Mouse (Mus musculus): Measurements from ENCODE around the gene Tmem126b.

GRCm38 (mm10) chr7:90476313-90477245, 778 bp upstream of the Tmem126b start, which contains the start of gene Dlg2:
- TF ChIP-seq CTCF (IDR thresholded peaks at IDR 0.05; ENCODE audit: control insufficient read depth, insufficient read depth, low read length) (no peak), POLR2A (IDR thresholded peaks at IDR 0.05; ENCODE audit: borderline replicate concordance, control insufficient read depth, low read depth, low read length) (no peak)
